Mouse (Mus musculus) liver, embryonic 14.5 days (tissue): Measurements from ENCODE around the gene Ireb2.

Source experiments
- CTCF ChIP-seq: IDR thresholded peaks from 2 replicates; pipeline ENCODE4 v1.5.1; 2016; ENCODE audit warnings: antibody characterized with exemption, low read depth, control low read depth
- EP300 ChIP-seq: IDR thresholded peaks from 2 replicates; pipeline ENCODE4 v1.6.1; 2016; ENCODE audit warnings: antibody characterized with exemption, low read depth

GRCm38 (mm10) chr9:54918191-54918590 is 54.6 kb downstream of the Ireb2 start:
- TF ChIP-seq CTCF (no peak), EP300 (no peak)
